Mouse (Mus musculus) spleen, embryonic (tissue): ENCODE data around the gene 1700013G24Rik.

Experiments used
- CTCF ChIA-PET: fragments of 350-600 bp; sonication (Branson Sonifier 250); formaldehyde crosslinking; loops from one replicate; lab custom pipeline; 2022; lab: Charles Lee

Gene 1700013G24Rik

GRCm38 (mm10) chr4:137493187-137493586 is 40.1 kb downstream of the 1700013G24Rik start:
- CTCF ChIA-PET, result no interaction called here

GRCm38 (mm10) chr4:137494751-137495500 is 41.8 kb downstream of the 1700013G24Rik start:
- CTCF ChIA-PET, result interaction anchor here (0.6 to 1.2 kb wide), 2 partner anchors 34 to 283 kb away, joined by 3 to 12 read pairs; no protein-coding TSS in a partner anchor

- CTCF ChIA-PET, result interaction anchor here (0.6 kb wide), 1 partner anchor 284 kb away, joined by 3 read pairs; no protein-coding TSS in a partner anchor
These were observed 42.5 kb downstream of the 1700013G24Rik start for GRCm38 (mm10) chr4:137495501-137496100.

- CTCF ChIA-PET, result interaction anchor here (0.5 kb wide), 1 partner anchor 210 kb away, joined by 4 read pairs; no protein-coding TSS in a partner anchor
These were observed 44.3 kb downstream of the 1700013G24Rik start for GRCm38 (mm10) chr4:137497367-137497766.

- CTCF ChIA-PET, result interaction anchor here (0.5 to 0.8 kb wide), 2 partner anchors 146 to 211 kb away, joined by 4 to 19 read pairs; no protein-coding TSS in a partner anchor
These were observed 45.0 kb downstream of the 1700013G24Rik start for GRCm38 (mm10) chr4:137497892-137498722.

- CTCF ChIA-PET, result interaction anchor here (0.8 kb wide), 1 partner anchor 145 kb away, joined by 19 read pairs; no protein-coding TSS in a partner anchor
These were observed 45.9 kb downstream of the 1700013G24Rik start for GRCm38 (mm10) chr4:137498882-137499583.

- CTCF ChIA-PET, result no interaction called here
These were observed 47.1 kb downstream of the 1700013G24Rik start for GRCm38 (mm10) chr4:137500149-137500548.

GRCm38 (mm10) chr4:137500953-137501352 is 47.9 kb downstream of the 1700013G24Rik start:
- CTCF ChIA-PET, result no interaction called here

- CTCF ChIA-PET, result no interaction called here
These were observed 49.1 kb downstream of the 1700013G24Rik start for GRCm38 (mm10) chr4:137502183-137502582.

- CTCF ChIA-PET, result no interaction called here
These were observed 49.7 kb downstream of the 1700013G24Rik start for GRCm38 (mm10) chr4:137502801-137503200.

GRCm38 (mm10) chr4:137503509-137503971 is 50.5 kb downstream of the 1700013G24Rik start:
- CTCF ChIA-PET, result no interaction called here
